Mouse (Mus musculus): ENCODE data around the gene Sgsm2.

DNA sequence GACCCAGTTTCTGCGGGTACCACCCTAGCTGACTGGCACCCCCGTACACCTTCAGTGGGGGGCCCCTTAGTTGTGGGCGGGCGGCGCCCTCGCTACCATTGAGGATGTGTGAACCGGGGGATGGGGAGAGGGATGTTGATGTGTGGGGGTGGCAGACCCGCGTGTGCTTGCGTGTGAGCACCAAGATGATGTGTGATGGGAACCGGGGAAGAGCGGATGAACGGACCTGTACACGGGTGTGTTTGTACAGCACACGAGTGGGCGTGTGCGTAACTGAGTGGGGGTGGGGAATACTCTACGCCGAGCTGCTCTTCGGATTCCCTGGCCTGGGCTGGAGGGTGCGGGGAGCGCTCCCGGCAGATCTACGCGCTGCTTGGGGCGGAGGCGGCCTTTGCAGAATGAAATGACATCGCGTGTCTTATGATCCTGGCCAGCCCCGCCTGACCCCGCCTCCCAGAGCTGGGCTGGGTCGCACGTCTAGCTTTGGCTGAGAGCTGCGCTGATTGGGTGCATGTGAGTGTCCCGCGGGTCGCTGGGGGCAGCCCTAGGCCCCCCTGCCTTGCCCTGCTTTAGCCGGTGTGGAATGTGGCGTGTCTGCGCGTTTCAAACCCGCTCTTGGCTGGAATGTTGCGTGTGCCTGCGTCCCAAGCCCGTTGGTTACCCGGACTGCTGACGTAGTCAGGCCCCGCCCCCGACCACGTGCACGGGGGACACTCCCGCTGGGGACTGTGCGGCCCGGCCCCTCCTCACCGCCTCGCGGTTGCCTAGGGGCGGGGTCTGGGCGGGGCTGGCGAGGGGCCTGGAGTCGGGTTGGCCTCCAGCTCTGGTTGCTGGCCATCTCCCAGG is 65.0 kb downstream of the Sgsm2 start:
- TF ChIP-seq CTCF (IDR thresholded peaks at IDR 0.05; ENCODE audit: low read depth), result no peak; the same call in 1 of the 2 replicates
- TF ChIP-seq EP300 (IDR thresholded peaks at IDR 0.05; ENCODE audit: low read depth), result no peak

All from liver, embryonic 14.5 days (tissue).